Comparison of ENCODE assay signal across 13 mouse cellular contexts in genomic region chr6:51335314-51335713, GRCm38 (mm10).
DNase-seq lines count a peak whose midpoint lies in the region; ATAC-seq and TF ChIP-seq lines count a peak whose summit lies in the region.
"Had no signal": no experiment of that assay in that cellular context is flagged by ENCODE, and none has a peak within 500 bp of the region (broad histone marks: within the 10 kb centered on the region; RNA-seq: fewer than 3 reads in every experiment).

No protein-coding gene starts in this region.

- TF ChIP-seq CTCF in intestine, postnatal 0 days (IDR thresholded peaks at IDR 0.05; ENCODE audit: low read depth) = no peak

- H3K4me2 ChIP-seq in intestine, embryonic 15.5 days (replicated peaks) = no peak overlapping the region
- H3K4me2 ChIP-seq in intestine, postnatal 0 days (replicated peaks; ENCODE audit: low read depth) = no peak overlapping the region
- no peak overlapping the region for H3K4me2 ChIP-seq in heart, embryonic 15.5 days
- H3K4me2 ChIP-seq: liver, embryonic 13.5 days had no signal

- H3K27me3 ChIP-seq in intestine, embryonic 15.5 days (replicated peaks) = no peaks in the 10 kb centered on the region
- no peaks in the 10 kb centered on the region for H3K27me3 ChIP-seq in intestine, postnatal 0 days (replicated peaks; ENCODE audit: control insufficient read depth, insufficient read depth, low read length)
- H3K27me3 ChIP-seq in heart, embryonic 15.5 days = no peaks in the 10 kb centered on the region
- H3K27me3 ChIP-seq: CH12.LX, Patski had no signal

- 0 out of 2 replicates have a peak overlapping the region, but pooled peaks have one; percentile 71 for H3K27ac ChIP-seq in intestine, embryonic 15.5 days
- no peak overlapping the region for H3K27ac ChIP-seq in intestine, postnatal 0 days (ENCODE audit: low read depth, low read length)
- peak overlapping the region; percentile 77 for H3K27ac ChIP-seq in heart, embryonic 15.5 days
- H3K27ac ChIP-seq: liver, embryonic 13.5 days had no signal

- no peak overlapping the region for H3K4me3 ChIP-seq in intestine, embryonic 15.5 days (replicated peaks)
- no peak overlapping the region for H3K4me3 ChIP-seq in intestine, postnatal 0 days (ENCODE audit: low read depth, low read length)
- no peak overlapping the region for H3K4me3 ChIP-seq in heart, embryonic 15.5 days
- H3K4me3 ChIP-seq: liver, embryonic 13.5 days; megakaryocyte, embryonic 14.5 days had no signal

- no peak overlapping the region for H3K9ac ChIP-seq in intestine, embryonic 15.5 days
- H3K9ac ChIP-seq in intestine, postnatal 0 days (ENCODE audit: low read depth, low read length) = no peak overlapping the region
- no peak overlapping the region for H3K9ac ChIP-seq in heart, embryonic 15.5 days
- H3K9ac ChIP-seq: liver, embryonic 13.5 days had no signal

- no peaks in the 10 kb centered on the region for H3K36me3 ChIP-seq in intestine, embryonic 15.5 days
- H3K36me3 ChIP-seq in intestine, postnatal 0 days (ENCODE audit: control insufficient read depth, insufficient read depth) = no peaks in the 10 kb centered on the region
- H3K36me3 ChIP-seq in heart, embryonic 15.5 days = no peaks in the 10 kb centered on the region
- H3K36me3 ChIP-seq: liver, embryonic 13.5 days had no signal

- H3K4me1 ChIP-seq in intestine, embryonic 15.5 days (replicated peaks) = peaks cover 14% of the 10 kb centered on the region
- H3K4me1 ChIP-seq in intestine, postnatal 0 days (replicated peaks; ENCODE audit: control insufficient read depth, insufficient read depth, low read length) = no peaks in the 10 kb centered on the region
- peaks cover 53% of the 10 kb centered on the region for H3K4me1 ChIP-seq in heart, embryonic 15.5 days (replicated peaks)
- H3K4me1 ChIP-seq: liver, embryonic 13.5 days; megakaryocyte, embryonic 14.5 days had no signal

- ATAC-seq in intestine, embryonic 15.5 days = 0 out of 2 replicates have a peak, but pooled peaks have one; percentile 31
- ATAC-seq in intestine, postnatal 0 days = no peak
- no peak; the same call in 1 of the 2 replicates for ATAC-seq in heart, embryonic 15.5 days (replicated peaks; ENCODE audit: insufficient number of reproducible peaks, insufficient read depth, low FRiP score, low read depth)
- ATAC-seq: Patski had no signal

- DNase-seq in ovary, adult 18-20 months (ENCODE audit: low spot score) = peak; percentile 17
- DNase-seq in ovary, postnatal 10 days (ENCODE audit: low spot score) = no peak
- DNase-seq in retina, postnatal 1 day = no peak
- no peak for DNase-seq in urinary bladder, postnatal 36 days (ENCODE audit: low spot score in 2 of 2)
- DNase-seq: cerebellum, adult 11 months; liver, embryonic 13.5 days; thymus, postnatal 36 days had no signal

- 79% methylated on average over 5 of the region's 5 CpGs for WGBS in intestine, embryonic 15.5 days
- WGBS in intestine, postnatal 0 days = 84% methylated on average over 5 of the region's 5 CpGs
- WGBS in heart, embryonic 15.5 days = 55% methylated on average over 5 of the region's 5 CpGs

- H3K9me3 ChIP-seq in intestine, embryonic 15.5 days = no peaks in the 10 kb centered on the region
- H3K9me3 ChIP-seq in intestine, postnatal 0 days (ENCODE audit: control insufficient read depth) = no peaks in the 10 kb centered on the region
- H3K9me3 ChIP-seq in heart, embryonic 15.5 days (replicated peaks) = no peaks in the 10 kb centered on the region
- H3K9me3 ChIP-seq: liver, embryonic 13.5 days; megakaryocyte, embryonic 14.5 days had no signal
